Mouse (Mus musculus) limb, embryonic 14.5 days (tissue): ENCODE measurements at regions not wholly inside any gene's neighbourhood (a gene's known extent, or its start where the extent isn't known, plus 50 kb on each side); places are given as distances from the start of the nearest gene placed in this dataset.

Source experiments
- ATAC-seq: fragments of 200-750 bp; cut with Nextera tagmentation; 2 replicates; pipeline ENCODE4 v1.8.0; 2017; ENCODE audit warnings: low read depth, moderate number of reproducible peaks, moderate TSS enrichment; ENCODE audit not compliant: low FRiP score
- DNase-seq: peaks from one replicate; pipeline ENCODE4 v3.0.0-alpha.2; 2015; ENCODE audit warnings: low spot score
- H3K27ac ChIP-seq: fragments of 300-500 bp; sonication (generic); replicated peaks from 2 replicates; pipeline ENCODE4 v1.5.1; 2014; ENCODE audit warnings: low read depth, mild to moderate bottlenecking, low read length, moderate library complexity, mixed read lengths
- H3K27me3 ChIP-seq: fragments of 300-500 bp; sonication (generic); 2 replicates; pipeline ENCODE4 v1.6.1; 2014; ENCODE audit warnings: low read length, mixed read lengths; ENCODE audit not compliant: control insufficient read depth, insufficient read depth
- H3K36me3 ChIP-seq: fragments of 300-500 bp; sonication (generic); 2 replicates; pipeline ENCODE4 v1.6.1; 2014; ENCODE audit warnings: mild to moderate bottlenecking, low read length, moderate library complexity, mixed read lengths; ENCODE audit not compliant: control insufficient read depth, insufficient read depth
- H3K4me1 ChIP-seq: fragments of 300-500 bp; sonication (generic); 2 replicates; pipeline ENCODE4 v1.6.1; 2014; ENCODE audit warnings: antibody characterized with exemption, low read length, mixed read lengths; ENCODE audit not compliant: control insufficient read depth, insufficient read depth
- H3K4me2 ChIP-seq: fragments of 300-500 bp; sonication (generic); replicated peaks from 2 replicates; pipeline ENCODE4 v1.6.1; 2014; ENCODE audit warnings: low read depth, mild to moderate bottlenecking, low read length, moderate library complexity; ENCODE audit not compliant: severe bottlenecking
- H3K4me3 ChIP-seq: fragments of 300-500 bp; sonication (generic); replicated peaks from 2 replicates; pipeline ENCODE4 v1.5.1; 2014; ENCODE audit warnings: low read length
- H3K9ac ChIP-seq: fragments of 300-500 bp; sonication (generic); 2 replicates; pipeline ENCODE4 v1.6.1; 2014; ENCODE audit warnings: mild to moderate bottlenecking, low read depth, low read length, moderate library complexity; ENCODE audit not compliant: severe bottlenecking
- H3K9me3 ChIP-seq: fragments of 300-500 bp; sonication (generic); 2 replicates; pipeline ENCODE4 v1.6.1; 2016; ENCODE audit warnings: low read length; ENCODE audit not compliant: control insufficient read depth
- POLR2A ChIP-seq: fragments of 200-500 bp; IDR thresholded peaks from 2 replicates; pipeline ENCODE4 v1.8.0; 2012; ENCODE audit warnings: inconsistent platforms, mild to moderate bottlenecking, moderate library complexity, borderline replicate concordance; ENCODE audit not compliant: insufficient read depth, insufficient read length; ENCODE audit errors: extremely low read depth
- WGBS: fragments of 180-500 bp; shearing (Covaris S2); extraction: QIAGEN DNeasy Blood & Tissue Kit; methylation state at CpG from one replicate; pipeline ENCODE4 v1.1.7; 2014; 5-methylcytosine and 5-hydroxymethylcytosine counted together

DNA sequence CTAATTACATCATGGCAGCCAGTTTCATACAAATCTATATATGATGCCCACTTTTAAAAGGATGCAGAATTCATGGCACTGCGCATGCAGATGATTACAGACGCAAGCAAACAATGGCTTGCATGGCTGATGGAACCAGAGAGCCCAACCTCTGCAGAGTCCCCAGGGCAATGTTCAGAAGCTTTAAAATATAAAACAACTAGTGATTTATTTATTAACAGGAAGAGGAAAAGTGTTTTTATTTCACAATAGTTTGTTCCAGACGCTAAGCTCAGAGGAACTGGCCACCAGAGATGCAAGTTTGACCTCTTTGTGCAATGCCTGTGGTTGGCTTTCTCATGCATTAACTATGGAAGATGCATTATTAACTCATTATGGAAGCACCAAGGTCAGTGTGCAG lies 215.3 kb upstream of the Sorcs1 start:
- Histone ChIP-seq H3K4me3 (no peak overlapping the region), H3K27ac (no peak overlapping the region), H3K36me3 (no peaks in the 10 kb centered on the region), H3K4me1 (no peaks in the 10 kb centered on the region), H3K27me3 (no peaks in the 10 kb centered on the region), H3K4me2 (no peak overlapping the region), H3K9me3 (no peaks in the 10 kb centered on the region), H3K9ac (no peak overlapping the region)
- no peak for DNase-seq
- no peak for ATAC-seq
- no peak for TF ChIP-seq POLR2A
- WGBS, result 75% methylated on average over 3 of the region's 3 CpGs

DNA sequence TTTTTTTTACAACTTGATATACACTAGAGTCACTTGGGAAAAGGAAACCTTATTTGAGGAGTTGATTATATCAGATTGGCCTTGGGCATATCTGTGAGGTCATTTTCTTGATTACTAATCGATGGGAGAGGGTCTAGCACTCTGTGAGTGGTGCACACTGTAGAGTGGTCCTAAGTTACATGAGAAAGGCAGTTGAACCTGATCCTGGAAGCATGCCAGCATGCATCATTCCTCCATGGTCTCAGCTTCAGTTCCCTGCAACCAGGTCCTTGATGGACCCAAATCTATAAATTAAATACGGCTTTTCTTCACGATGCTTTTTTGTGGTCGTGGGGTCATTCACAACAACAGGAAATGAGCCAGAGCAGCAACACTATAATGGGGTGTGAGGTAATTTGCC lies 194.2 kb upstream of the Sorcs1 start:
- no peaks in the 10 kb centered on the region for H3K36me3 ChIP-seq
- no peak overlapping the region for H3K4me3 ChIP-seq
- no peaks in the 10 kb centered on the region for H3K27me3 ChIP-seq
- no peak overlapping the region for H3K9ac ChIP-seq
- no peak overlapping the region for H3K4me2 ChIP-seq
- ATAC-seq (no peak), DNase-seq (peak; percentile 20)
- 37% methylated on average over 4 of the region's 4 CpGs for WGBS
- H3K4me1 ChIP-seq, result no peaks in the 10 kb centered on the region; the same call in 1 of the 2 replicates
- no peak overlapping the region for H3K27ac ChIP-seq
- no peaks in the 10 kb centered on the region for H3K9me3 ChIP-seq
- no peak for TF ChIP-seq POLR2A

DNA sequence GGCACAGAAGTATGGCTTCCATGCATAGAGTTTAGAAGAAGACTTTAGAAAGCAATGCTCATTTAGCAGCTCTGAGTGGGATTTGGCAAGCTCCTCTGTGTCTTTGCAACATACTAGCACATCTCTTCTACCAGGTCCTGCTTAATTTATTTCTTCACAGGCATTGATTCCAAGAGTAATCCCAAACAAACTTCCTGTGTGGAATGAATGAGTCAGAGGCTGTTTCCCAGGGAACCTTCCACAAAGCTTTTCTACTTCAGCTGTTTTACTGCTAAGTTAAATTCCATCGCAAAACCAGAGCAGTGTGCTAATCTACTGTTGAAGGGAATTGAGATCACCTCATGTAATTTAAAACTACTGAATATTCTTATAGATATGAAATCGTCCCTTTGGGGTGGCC lies 193.7 kb upstream of the Sorcs1 start:
- 45% methylated on average over 2 of the region's 2 CpGs for WGBS
- H3K4me2 ChIP-seq, result no peak overlapping the region
- no peaks in the 10 kb centered on the region for H3K9me3 ChIP-seq
- H3K4me3 ChIP-seq, result no peak overlapping the region
- no peak overlapping the region for H3K9ac ChIP-seq
- TF ChIP-seq POLR2A, result no peak
- no peaks in the 10 kb centered on the region; the same call in 1 of the 2 replicates for H3K4me1 ChIP-seq
- DNase-seq (peak; percentile 47), ATAC-seq (no peak)
- no peak overlapping the region for H3K27ac ChIP-seq
- H3K36me3 ChIP-seq, result no peaks in the 10 kb centered on the region
- H3K27me3 ChIP-seq, result no peaks in the 10 kb centered on the region

GRCm38 (mm10) chr19:50854854-50855253 lies 176.4 kb upstream of the Sorcs1 start:
- no peak overlapping the region for H3K4me3 ChIP-seq
- DNase-seq (no peak), ATAC-seq (no peak)
- no peaks in the 10 kb centered on the region for H3K9me3 ChIP-seq
- H3K9ac ChIP-seq, result no peak overlapping the region
- H3K27ac ChIP-seq, result no peak overlapping the region
- H3K4me2 ChIP-seq, result no peak overlapping the region
- no peaks in the 10 kb centered on the region for H3K27me3 ChIP-seq
- WGBS, result 80% methylated on average over 1 of the region's 1 CpGs
- no peak for TF ChIP-seq POLR2A
- H3K4me1 ChIP-seq, result no peaks in the 10 kb centered on the region
- no peaks in the 10 kb centered on the region for H3K36me3 ChIP-seq

GRCm38 (mm10) chr19:50840499-50840898 lies 162.1 kb upstream of the Sorcs1 start:
- Histone ChIP-seq H3K27ac (no peak overlapping the region), H3K4me3 (no peak overlapping the region), H3K4me1 (no peaks in the 10 kb centered on the region), H3K27me3 (no peaks in the 10 kb centered on the region), H3K9me3 (no peaks in the 10 kb centered on the region), H3K36me3 (no peaks in the 10 kb centered on the region), H3K4me2 (no peak overlapping the region), H3K9ac (no peak overlapping the region)
- no peak for DNase-seq
- no peak for ATAC-seq
- 86% methylated on average over 1 of the region's 1 CpGs for WGBS
- TF ChIP-seq POLR2A, result no peak
